Mouse (Mus musculus) E14TG2a.4 (cell line): ENCODE measurements around the gene Mtmr3.

Source experiments
- H3K27me3 ChIP-seq: 2 replicates; pipeline ENCODE4 v1.6.1; 2014; ENCODE audit warnings: low read length, control low read depth; ENCODE audit not compliant: insufficient read depth
- H3K36me3 ChIP-seq: 2 replicates; pipeline ENCODE4 v1.6.1; 2014; ENCODE audit warnings: low read length, control low read depth; ENCODE audit not compliant: insufficient read depth
- H3K4me1 ChIP-seq: replicated peaks from 2 replicates; pipeline ENCODE4 v1.6.1; 2014; ENCODE audit warnings: low read depth, low read length, control low read depth
- H3K4me3 ChIP-seq: replicated peaks from 2 replicates; pipeline ENCODE4 v1.5.1; 2014; ENCODE audit warnings: mild to moderate bottlenecking, low read length
- H3K9me3 ChIP-seq: 2 replicates; pipeline ENCODE4 v1.6.1; 2014; ENCODE audit warnings: low read length, control low read depth
- CTCF ChIP-seq: conservative IDR thresholded peaks from 2 replicates; pipeline ENCODE4 v1.5.1; 2014; ENCODE audit warnings: low read length
- NANOG ChIP-seq: IDR thresholded peaks from 2 replicates; pipeline ENCODE4 v1.6.1; 2014; ENCODE audit warnings: borderline replicate concordance, low read length, mixed read lengths
- POU5F1 ChIP-seq: IDR thresholded peaks from 2 replicates; pipeline ENCODE4 v1.6.1; 2014; ENCODE audit warnings: low read length, borderline replicate concordance

Mtmr3 gene

DNA sequence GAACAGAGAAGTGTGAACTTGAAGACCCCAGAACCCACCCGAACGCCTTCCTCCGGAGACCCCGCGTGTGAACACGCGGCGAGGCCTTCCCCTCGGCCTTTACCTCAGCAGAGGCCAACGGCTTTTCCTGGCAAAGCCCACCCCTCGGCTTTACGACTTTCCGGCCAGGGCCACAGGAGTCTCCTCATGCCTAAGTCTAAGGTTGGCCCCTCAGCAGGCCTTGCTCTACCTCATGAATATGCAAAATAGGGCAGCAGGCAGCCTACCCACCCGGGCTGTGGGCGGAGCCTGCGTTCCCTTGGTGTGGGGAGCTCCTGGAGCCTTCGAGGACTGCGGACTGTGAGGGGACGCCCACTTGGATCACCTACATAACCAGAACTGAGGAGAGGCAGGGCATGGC is 153.7 kb downstream of the Mtmr3 start, which contains the start of gene Hormad2:
Gene Hormad2, minus strand, starts transcription at position 128 of the 400 bp plus-strand sequence.
- TF ChIP-seq NANOG (no peak), POU5F1 (peak; percentile 94)
- H3K9me3 ChIP-seq: no peaks in the 10 kb centered on the region
- peaks cover 21% of the 10 kb centered on the region for H3K4me1 ChIP-seq
- H3K4me3 ChIP-seq: peak within 1 kb of the TSS; percentile 58
- no peaks in the 10 kb centered on the region for H3K36me3 ChIP-seq
- H3K27me3 ChIP-seq: no peaks in the 10 kb centered on the region; the same call in 1 of the 2 replicates

DNA sequence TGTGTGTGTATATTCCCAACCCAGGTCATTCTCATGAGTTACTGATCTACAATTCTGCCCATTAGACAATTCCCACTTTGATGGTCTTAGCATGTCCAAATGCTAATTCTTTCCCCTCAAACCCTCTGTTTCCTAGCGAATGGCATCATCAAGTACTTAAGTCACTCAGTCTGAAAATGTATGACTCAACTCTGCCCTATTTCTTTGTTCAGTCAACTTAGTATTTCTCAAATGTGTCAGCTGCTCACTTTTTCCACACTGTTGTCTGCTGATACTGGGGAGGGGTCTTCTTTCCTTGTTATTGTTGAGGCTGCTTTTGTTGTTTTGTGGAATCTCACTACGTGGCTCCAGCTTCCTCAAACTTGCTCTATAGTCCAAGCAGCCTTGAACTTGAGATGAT is 156.5 kb downstream of the Mtmr3 start:
- Histone ChIP-seq H3K27me3 (no peaks in the 10 kb centered on the region; the same call in 1 of the 2 replicates), H3K4me3 (no peak overlapping the region), H3K9me3 (no peaks in the 10 kb centered on the region), H3K36me3 (no peaks in the 10 kb centered on the region), H3K4me1 (peaks cover 25% of the 10 kb centered on the region)
- TF ChIP-seq NANOG: no peak
- no peak for TF ChIP-seq POU5F1
- TF ChIP-seq CTCF: no peak

GRCm38 (mm10) chr11:4437318-4437717 is 157.3 kb downstream of the Mtmr3 start:
- H3K9me3 ChIP-seq: no peaks in the 10 kb centered on the region
- no peaks in the 10 kb centered on the region; the same call in 1 of the 2 replicates for H3K27me3 ChIP-seq
- no peak overlapping the region for H3K4me3 ChIP-seq
- TF ChIP-seq POU5F1 (no peak), CTCF (no peak), NANOG (no peak)
- H3K4me1 ChIP-seq: peaks cover 33% of the 10 kb centered on the region
- H3K36me3 ChIP-seq: no peaks in the 10 kb centered on the region

- H3K27me3 ChIP-seq: no peaks in the 10 kb centered on the region; the same call in 1 of the 2 replicates
- TF ChIP-seq CTCF (0 out of 2 replicates have a peak, but pooled peaks have one; percentile 5), POU5F1 (no peak), NANOG (no peak)
- no peaks in the 10 kb centered on the region for H3K36me3 ChIP-seq
- no peaks in the 10 kb centered on the region for H3K9me3 ChIP-seq
- peaks cover 31% of the 10 kb centered on the region for H3K4me1 ChIP-seq
- no peak overlapping the region for H3K4me3 ChIP-seq
These were observed 158.0 kb downstream of the Mtmr3 start for GRCm38 (mm10) chr11:4436631-4437030.

- Histone ChIP-seq H3K27me3 (no peaks in the 10 kb centered on the region), H3K4me3 (no peak overlapping the region), H3K36me3 (no peaks in the 10 kb centered on the region), H3K4me1 (peaks cover 19% of the 10 kb centered on the region), H3K9me3 (no peaks in the 10 kb centered on the region)
- TF ChIP-seq CTCF (no peak), NANOG (no peak), POU5F1 (no peak)
These were observed 160.2 kb downstream of the Mtmr3 start for GRCm38 (mm10) chr11:4434461-4434860.
